In the genomic region with DNA sequence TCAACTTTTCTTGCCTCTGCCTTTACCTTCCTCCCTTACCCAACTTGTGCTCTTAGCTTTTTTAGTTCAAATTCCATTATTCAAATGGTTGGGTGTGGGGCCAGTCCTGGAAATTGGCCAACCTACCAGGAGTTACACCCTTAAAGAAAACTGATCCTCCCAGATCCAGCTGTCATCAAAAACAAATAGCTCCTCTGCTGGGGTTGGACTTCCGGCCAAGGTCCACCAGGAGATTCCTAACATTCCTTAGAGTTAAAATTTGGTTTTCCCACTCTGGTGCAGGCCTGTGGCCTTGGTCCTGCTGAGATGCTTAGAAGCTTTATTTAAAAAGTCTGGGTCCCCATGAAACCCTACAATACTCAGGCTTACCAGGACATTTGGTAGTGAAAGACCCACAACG, we compare ENCODE assay signal across 18 mouse cellular contexts. TPM values are rescaled to one million over a fixed set of nuclear protein-coding genes. Genes with fewer than 3 reads are reported as not detected.
DNase-seq lines count a peak whose midpoint lies in the region; ATAC-seq and TF ChIP-seq lines count a peak whose summit lies in the region.
"Had no signal": no experiment of that assay in that cellular context is flagged by ENCODE, and none has a peak within 500 bp of the region (broad histone marks: within the 10 kb centered on the region; RNA-seq: fewer than 3 reads in every experiment).

No protein-coding gene starts in this region.

- H3K9ac ChIP-seq in limb, embryonic 14.5 days (ENCODE audit: low read depth, low read length, severe bottlenecking), result no peak overlapping the region
- H3K9ac ChIP-seq: embryonic facial prominence, embryonic 12.5 days; limb, embryonic 15.5 days had no signal

- WGBS in limb, embryonic 14.5 days, result 45% methylated on average over 2 of the region's 2 CpGs
- 66% methylated on average over 2 of the region's 2 CpGs for WGBS in limb, embryonic 10.5 days
- WGBS in small intestine, adult 2 months, result 61% methylated on average over 2 of the region's 2 CpGs
- 72% methylated on average over 2 of the region's 2 CpGs for WGBS in cerebellum, adult 2 months

- no peaks in the 10 kb centered on the region for H3K27me3 ChIP-seq in limb, embryonic 14.5 days (ENCODE audit: control insufficient read depth, insufficient read depth, low read length)
- no peaks in the 10 kb centered on the region for H3K27me3 ChIP-seq in limb, embryonic 10.5 days (ENCODE audit: low read depth, poor library complexity, severe bottlenecking)
- no peaks in the 10 kb centered on the region for H3K27me3 ChIP-seq in small intestine, adult 2 months (ENCODE audit: control insufficient read depth, insufficient read depth, low read length)
- H3K27me3 ChIP-seq in cerebellum, adult 2 months (ENCODE audit: control insufficient read depth, insufficient read depth, low read length), result no peaks in the 10 kb centered on the region
- H3K27me3 ChIP-seq: embryonic facial prominence, embryonic 12.5 days; limb, embryonic 15.5 days had no signal

- peak; percentile 34 for DNase-seq in limb, embryonic 14.5 days (ENCODE audit: low spot score)
- DNase-seq in limb, embryonic 10.5 days (ENCODE audit: low spot score), result no peak
- peak; percentile 92 for DNase-seq in ZHBTc4 (ENCODE audit: low read depth, low spot score)
- peak; percentile 90 for DNase-seq in kidney, adult 9 months
- DNase-seq in cerebellum, postnatal 4 days (ENCODE audit: low spot score in 2 of 2), result no peak
- no peak for DNase-seq in thymus, postnatal 10 days (ENCODE audit: low spot score in 2 of 2)
- DNase-seq in cerebellum, adult 2 months, result no peak
- DNase-seq: adrenal gland, adult 8-10 months; cerebellum, adult 9-11 months; heart, postnatal 36 days; right cerebral cortex, adult 18-20 months; thymus, adult 2 months had no signal

- H3K9me3 ChIP-seq in limb, embryonic 14.5 days (ENCODE audit: control insufficient read depth, low read length), result no peaks in the 10 kb centered on the region
- H3K9me3 ChIP-seq in limb, embryonic 10.5 days (replicated peaks), result no peaks in the 10 kb centered on the region
- H3K9me3 ChIP-seq: embryonic facial prominence, embryonic 12.5 days; limb, embryonic 15.5 days had no signal

- TF ChIP-seq POLR2A in limb, embryonic 14.5 days (IDR thresholded peaks at IDR 0.05; ENCODE audit: borderline replicate concordance, extremely low read depth, insufficient read depth, insufficient read length), result no peak
- TF ChIP-seq POLR2A in small intestine, adult 2 months (IDR thresholded peaks at IDR 0.05; ENCODE audit: low read depth, low read length), result no peak
- TF ChIP-seq POLR2A in cerebellum, adult 2 months (IDR thresholded peaks at IDR 0.05; ENCODE audit: borderline replicate concordance, insufficient read depth, low read length), result no peak

- H3K36me3 ChIP-seq in limb, embryonic 14.5 days (ENCODE audit: control insufficient read depth, insufficient read depth, low read length), result no peaks in the 10 kb centered on the region
- no peaks in the 10 kb centered on the region for H3K36me3 ChIP-seq in limb, embryonic 10.5 days
- no peaks in the 10 kb centered on the region for H3K36me3 ChIP-seq in small intestine, adult 2 months (ENCODE audit: control insufficient read depth, insufficient read depth, low read length)
- H3K36me3 ChIP-seq: embryonic facial prominence, embryonic 12.5 days; limb, embryonic 15.5 days had no signal

- H3K4me3 ChIP-seq in limb, embryonic 14.5 days (replicated peaks; ENCODE audit: low read length), result no peak overlapping the region
- H3K4me3 ChIP-seq in limb, embryonic 10.5 days, result no peak overlapping the region
- H3K4me3 ChIP-seq in small intestine, adult 2 months (ENCODE audit: low read depth, low read length), result no peak overlapping the region
- H3K4me3 ChIP-seq in cerebellum, adult 2 months (replicated peaks; ENCODE audit: insufficient read depth, low read depth, low read length), result no peak overlapping the region
- H3K4me3 ChIP-seq: embryonic facial prominence, embryonic 12.5 days; limb, embryonic 15.5 days; megakaryocyte, embryonic 14.5 days had no signal

- no peak for TF ChIP-seq CTCF in small intestine, adult 2 months (IDR thresholded peaks at IDR 0.05; ENCODE audit: extremely low read depth, insufficient read length, insufficient replicate concordance, low read depth, low read length)
- no peak for TF ChIP-seq CTCF in cerebellum, adult 2 months (IDR thresholded peaks at IDR 0.05; ENCODE audit: borderline replicate concordance, insufficient read depth, low read depth, low read length)

- H3K4me2 ChIP-seq in limb, embryonic 14.5 days (replicated peaks; ENCODE audit: low read depth, low read length, severe bottlenecking), result no peak overlapping the region
- H3K4me2 ChIP-seq: embryonic facial prominence, embryonic 12.5 days; limb, embryonic 15.5 days had no signal

- peak; percentile 30; the same call in 1 of the 2 replicates for ATAC-seq in limb, embryonic 14.5 days (ENCODE audit: low FRiP score, low read depth)
- ATAC-seq: inflammation-experienced regulatory T-cells, adult 6 months; lung, postnatal 0 days had no signal

- H3K4me1 ChIP-seq in limb, embryonic 14.5 days (ENCODE audit: control insufficient read depth, insufficient read depth, low read length), result peaks cover 3% of the 10 kb centered on the region; the same call in 1 of the 2 replicates
- H3K4me1 ChIP-seq in limb, embryonic 10.5 days, result peaks cover 7% of the 10 kb centered on the region; the same call in 1 of the 2 replicates
- peaks cover 6% of the 10 kb centered on the region; the same call in 1 of the 2 replicates for H3K4me1 ChIP-seq in small intestine, adult 2 months (ENCODE audit: control insufficient read depth, insufficient read depth, insufficient read length, low read length)
- no peaks in the 10 kb centered on the region for H3K4me1 ChIP-seq in cerebellum, adult 2 months (ENCODE audit: control insufficient read depth, insufficient read depth, low read length)

- no peak overlapping the region for H3K27ac ChIP-seq in limb, embryonic 14.5 days (replicated peaks; ENCODE audit: low read depth, low read length)
- H3K27ac ChIP-seq in limb, embryonic 10.5 days, result no peak overlapping the region
- peak overlapping the region; percentile 42 for H3K27ac ChIP-seq in small intestine, adult 2 months (ENCODE audit: insufficient read depth, low read depth, low read length)
- no peak overlapping the region for H3K27ac ChIP-seq in cerebellum, adult 2 months (ENCODE audit: insufficient read depth, low read length)
- H3K27ac ChIP-seq: embryonic facial prominence, embryonic 12.5 days had no signal

RNA-seq across cellular contexts. Expression of a gene that starts 20.1 kb away (rescaled TPM):
- polyA plus RNA-seq in limb, embryonic 14.5 days (2012; rRNA removed), result 44.8 and 45.1 TPM in 2 replicates
- 90.6 and 95.2 TPM in 2 replicates for polyA plus RNA-seq in limb, embryonic 14.5 days (2014; fragmentation: Nextera tagmentation; extraction: Ambion mirVana)
- 164 and 173 TPM in 2 replicates for polyA plus RNA-seq in limb, embryonic 10.5 days (2016; fragmentation: Nextera tagmentation; extraction: Ambion mirVana)
- 11.7 and 16.1 TPM in 2 replicates for polyA plus RNA-seq in small intestine, adult 2 months (2012; rRNA removed)
- polyA plus RNA-seq in cerebellum, adult 2 months (2012; rRNA removed), result 52.4 and 53.3 TPM in 2 replicates

RNA-seq across cellular contexts. Expression of a gene that starts 38.3 kb away (rescaled TPM):
- polyA plus RNA-seq in limb, embryonic 14.5 days (2012; rRNA removed), result 74.8 and 99.8 TPM in 2 replicates
- polyA plus RNA-seq in limb, embryonic 14.5 days (2014; fragmentation: Nextera tagmentation; extraction: Ambion mirVana), result 26.5 and 28.0 TPM in 2 replicates
- 28.6 and 33.5 TPM in 2 replicates for polyA plus RNA-seq in limb, embryonic 10.5 days (2016; fragmentation: Nextera tagmentation; extraction: Ambion mirVana)
- polyA plus RNA-seq in small intestine, adult 2 months (2012; rRNA removed), result 33.8 and 52.4 TPM in 2 replicates
- polyA plus RNA-seq in cerebellum, adult 2 months (2012; rRNA removed), result 60.2 and 66.5 TPM in 2 replicates

RNA-seq across cellular contexts. Expression of a gene that starts 52.3 kb away (rescaled TPM):
- polyA plus RNA-seq in limb, embryonic 14.5 days (2012; rRNA removed), result 223 and 274 TPM in 2 replicates
- 73.1 and 91.5 TPM in 2 replicates for polyA plus RNA-seq in limb, embryonic 14.5 days (2014; fragmentation: Nextera tagmentation; extraction: Ambion mirVana)
- polyA plus RNA-seq in limb, embryonic 10.5 days (2016; fragmentation: Nextera tagmentation; extraction: Ambion mirVana), result 47.9 and 62.0 TPM in 2 replicates
- polyA plus RNA-seq in small intestine, adult 2 months (2012; rRNA removed), result 17.7 and 19.1 TPM in 2 replicates
- polyA plus RNA-seq in cerebellum, adult 2 months (2012; rRNA removed), result 251 and 263 TPM in 2 replicates

RNA-seq across cellular contexts. Expression of a gene that starts 56.8 kb away (rescaled TPM):
- 633 and 687 TPM in 2 replicates for polyA plus RNA-seq in limb, embryonic 14.5 days (2012; rRNA removed)
- 573 and 622 TPM in 2 replicates for polyA plus RNA-seq in limb, embryonic 14.5 days (2014; fragmentation: Nextera tagmentation; extraction: Ambion mirVana)
- polyA plus RNA-seq in limb, embryonic 10.5 days (2016; fragmentation: Nextera tagmentation; extraction: Ambion mirVana), result 536 and 586 TPM in 2 replicates
- polyA plus RNA-seq in small intestine, adult 2 months (2012; rRNA removed), result 177 and 508 TPM in 2 replicates
- polyA plus RNA-seq in cerebellum, adult 2 months (2012; rRNA removed), result 1,156 and 1,178 TPM in 2 replicates

Comparison
In these comparisons a context has a peak if more than half of its experiments do, and no peak if none do; other contexts are left out.
1. DNase-seq: peak in limb, embryonic 14.5 days (single experiment), ZHBTc4 (single experiment) and kidney, adult 9 months (single experiment); none in limb, embryonic 10.5 days (single experiment), cerebellum, postnatal 4 days (0 of 2), thymus, postnatal 10 days (0 of 2) and cerebellum, adult 2 months (0 of 2).